Mouse (Mus musculus) heart, adult 2 months (tissue): ENCODE measurements around the gene Gbx2.

ENCODE experiments used
- CTCF ChIP-seq: fragments of 200-600 bp; IDR thresholded peaks from 2 replicates; pipeline ENCODE4 v1.8.1; 2022; ENCODE audit warnings: antibody characterized with exemption, mild to moderate bottlenecking, moderate library complexity
- EP300 ChIP-seq: fragments of 200-500 bp; IDR thresholded peaks from 2 replicates; pipeline ENCODE4 v1.6.1; 2011; ENCODE audit warnings: low read depth, low read length, control low read depth; ENCODE audit not compliant: insufficient read depth
- POLR2A ChIP-seq: fragments of 200-500 bp; IDR thresholded peaks from 2 replicates; pipeline ENCODE4 v1.6.1; 2011; ENCODE audit warnings: mild to moderate bottlenecking, low read depth, low read length, control low read depth; ENCODE audit not compliant: insufficient read depth

- no peak for TF ChIP-seq CTCF
- TF ChIP-seq EP300 = no peak
- TF ChIP-seq POLR2A = no peak
These were observed at the start of gene Gbx2 for GRCm38 (mm10) chr1:89931120-89931519.
